28 mouse cellular contexts compared by ENCODE assay signal in the genomic region with DNA sequence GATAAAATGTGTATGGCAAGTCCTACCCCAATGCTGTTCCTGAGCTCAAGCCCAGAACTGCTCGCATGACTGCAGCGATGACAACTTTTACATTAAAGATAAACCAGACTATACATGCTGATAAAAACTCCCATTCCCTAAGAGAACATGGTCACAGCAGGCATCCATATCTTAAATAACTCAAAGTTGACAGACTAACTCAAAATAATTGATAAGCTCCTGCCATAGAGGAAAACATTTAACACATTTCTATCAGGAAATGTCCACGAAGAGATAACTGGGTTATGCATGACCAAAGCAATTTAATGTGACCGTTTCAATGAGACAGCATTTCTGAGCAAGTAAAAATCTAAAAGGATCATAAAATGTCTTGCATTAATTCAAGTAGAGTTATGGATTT.
"Had no signal": no experiment of that assay in that cellular context is flagged by ENCODE, and none has a peak within 500 bp of the region (broad histone marks: within the 10 kb centered on the region; RNA-seq: fewer than 3 reads in every experiment).

No protein-coding gene starts in this region.

- ATAC-seq: liver, embryonic 12.5 days; liver, postnatal 0 days; lung, postnatal 0 days; midbrain, embryonic 13.5 days; midbrain, embryonic 15.5 days; midbrain, embryonic 16.5 days had no signal

- DNase-seq: left cerebral cortex, postnatal 4 days; liver; liver, embryonic 13.5 days; liver, postnatal 0 days; lung, adult 18-20 months; lung, adult 2 months; lung, embryonic 14.5 days; lung, postnatal 10 days; lung, postnatal 14 days; lung, postnatal 36 days; lung, postnatal 4 days; midbrain, embryonic 14.5 days had no signal

- H3K4me1 ChIP-seq: limb, embryonic 12.5 days; limb, embryonic 13.5 days; limb, embryonic 15.5 days; liver, embryonic 12.5 days; liver, embryonic 13.5 days; liver, embryonic 15.5 days; lung, embryonic 15.5 days; megakaryocyte, embryonic 14.5 days; midbrain, embryonic 10.5 days; midbrain, embryonic 12.5 days; midbrain, embryonic 13.5 days; neural tube, embryonic 12.5 days had no signal

- H3K36me3 ChIP-seq: limb, embryonic 10.5 days; limb, embryonic 12.5 days; limb, embryonic 13.5 days; limb, embryonic 15.5 days; liver, embryonic 12.5 days; liver, embryonic 13.5 days; liver, embryonic 15.5 days; lung, embryonic 15.5 days; midbrain, embryonic 10.5 days; midbrain, embryonic 12.5 days; midbrain, embryonic 13.5 days; midbrain, embryonic 15.5 days; neural tube, embryonic 12.5 days had no signal

- H3K9me3 ChIP-seq: limb, embryonic 10.5 days; limb, embryonic 12.5 days; limb, embryonic 13.5 days; limb, embryonic 15.5 days; liver, embryonic 12.5 days; liver, embryonic 13.5 days; liver, embryonic 15.5 days; lung, embryonic 15.5 days; megakaryocyte, embryonic 14.5 days; midbrain, embryonic 10.5 days; midbrain, embryonic 12.5 days; midbrain, embryonic 13.5 days; midbrain, embryonic 15.5 days; neural tube, embryonic 12.5 days had no signal

- H3K4me3 ChIP-seq: limb, embryonic 10.5 days; limb, embryonic 12.5 days; limb, embryonic 13.5 days; limb, embryonic 15.5 days; liver, embryonic 12.5 days; liver, embryonic 13.5 days; liver, embryonic 15.5 days; lung, embryonic 15.5 days; megakaryocyte, embryonic 14.5 days; midbrain, embryonic 10.5 days; midbrain, embryonic 12.5 days; midbrain, embryonic 13.5 days; midbrain, embryonic 15.5 days; myocyte; neural tube, embryonic 12.5 days had no signal

- H3K27me3 ChIP-seq: limb, embryonic 12.5 days; limb, embryonic 13.5 days; limb, embryonic 15.5 days; liver, embryonic 12.5 days; liver, embryonic 13.5 days; liver, embryonic 15.5 days; lung, embryonic 15.5 days; megakaryocyte, embryonic 14.5 days; midbrain, embryonic 12.5 days; midbrain, embryonic 13.5 days; midbrain, embryonic 15.5 days; neural tube, embryonic 12.5 days had no signal
